Mouse (Mus musculus): ENCODE data around the gene Spsb1.

DNA sequence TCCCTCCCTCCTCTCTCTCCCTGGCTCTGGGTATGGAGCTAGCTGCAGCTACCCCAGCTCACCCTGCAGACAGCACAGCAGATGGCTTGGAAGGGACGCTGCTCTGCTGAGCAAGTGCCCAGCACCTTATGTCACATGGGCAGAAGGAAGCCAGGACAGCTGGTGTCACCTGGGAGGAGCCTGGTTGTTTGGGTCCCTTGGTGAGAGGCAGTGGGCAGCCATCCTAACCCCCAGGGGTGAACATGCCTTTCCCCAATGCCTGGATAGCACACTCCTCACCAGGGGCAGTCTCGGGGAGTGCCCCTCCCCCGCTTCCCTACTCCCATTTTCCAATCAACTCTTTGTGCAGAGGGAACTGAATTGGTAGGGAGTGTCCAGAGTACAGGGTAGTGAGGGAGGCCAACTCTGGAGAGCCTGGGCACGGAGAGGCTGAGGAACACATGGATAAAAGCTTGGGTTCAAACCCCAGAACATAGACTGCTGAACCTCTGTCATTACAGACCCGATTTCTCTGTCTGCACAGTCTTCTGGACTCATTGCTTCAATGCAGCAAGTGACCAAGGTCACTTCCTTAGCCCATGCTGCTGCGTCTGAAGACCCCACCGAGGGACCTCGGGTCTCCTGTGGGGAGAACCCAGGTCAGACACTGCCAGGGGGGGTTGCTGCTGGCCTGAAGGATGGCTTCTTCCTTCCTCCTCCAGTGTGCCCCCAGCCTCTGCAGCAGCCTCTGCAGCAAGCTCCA, 35.5 kb upstream of the Spsb1 start:
- TF ChIP-seq CTCF (IDR thresholded peaks at IDR 0.05; ENCODE audit: extremely low read depth, insufficient read depth, low read length) (no peak), POLR2A (IDR thresholded peaks at IDR 0.05; ENCODE audit: extremely low read depth, insufficient read depth, low read length) (no peak)

Data from cortical plate, adult 2 months (tissue).